Mouse (Mus musculus): Measurements from ENCODE around the gene Man1c1. TPM values are rescaled to one million over a fixed set of nuclear protein-coding genes. Genes with fewer than 3 reads are reported as not detected.

Gene Man1c1
- polyA plus RNA-seq, 1 experiment, result 93.7 TPM

DNA sequence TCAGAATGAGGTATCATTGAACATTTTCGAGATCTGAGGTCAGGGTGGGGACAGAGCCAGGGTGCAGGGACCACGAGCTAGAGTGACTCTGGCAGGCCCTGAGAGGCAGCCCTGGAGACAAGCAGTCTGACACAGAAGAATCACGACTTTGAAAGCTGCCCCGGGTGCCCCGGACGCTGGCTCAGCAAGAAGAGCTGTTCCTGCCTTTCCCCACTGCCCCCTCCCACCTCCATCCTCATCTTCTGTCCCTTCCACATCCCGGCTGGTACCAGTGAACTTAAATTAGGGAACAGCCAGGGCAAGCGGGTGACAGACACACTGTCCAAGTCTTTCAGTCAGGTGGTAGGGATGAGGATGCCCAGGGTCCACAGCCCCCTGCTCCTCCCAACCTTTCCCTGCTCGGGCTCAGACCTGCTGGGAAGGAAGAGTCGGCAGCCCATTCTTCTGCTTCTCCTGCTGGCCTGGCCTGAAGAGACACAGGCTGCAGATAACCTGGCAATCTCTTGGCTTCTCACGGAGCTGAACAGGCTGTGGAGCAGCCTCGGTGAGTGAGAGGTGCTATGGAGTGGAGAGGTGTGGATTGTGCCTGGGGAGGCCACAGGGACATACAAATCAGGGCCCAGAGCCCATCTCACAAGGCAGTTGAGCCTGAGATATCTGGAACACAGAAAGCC is 35.6 kb downstream of the Man1c1 start:
- TF ChIP-seq CTCF (IDR thresholded peaks at IDR 0.05; ENCODE audit: low read depth, low read length) (no peak), POLR2A (IDR thresholded peaks at IDR 0.05; ENCODE audit: borderline replicate concordance, low read depth, low read length) (no peak)
- Histone ChIP-seq H3K4me3 (ENCODE audit: insufficient read depth, low read length) (no peak overlapping the region), H3K27ac (ENCODE audit: insufficient read depth, low read depth, low read length) (no peak overlapping the region), H3K4me1 (ENCODE audit: control insufficient read depth, insufficient read depth, low read length) (peaks cover 25% of the 10 kb centered on the region)

GRCm38 (mm10) chr4:134666391-134666790 is 37.7 kb downstream of the Man1c1 start:
- H3K27ac ChIP-seq (ENCODE audit: insufficient read depth, low read depth, low read length), result no peak overlapping the region
- H3K4me3 ChIP-seq (ENCODE audit: insufficient read depth, low read length), result no peak overlapping the region
- no peak for TF ChIP-seq POLR2A (IDR thresholded peaks at IDR 0.05; ENCODE audit: borderline replicate concordance, low read depth, low read length)
- no peak for TF ChIP-seq CTCF (IDR thresholded peaks at IDR 0.05; ENCODE audit: low read depth, low read length)
- peaks cover 24% of the 10 kb centered on the region for H3K4me1 ChIP-seq (ENCODE audit: control insufficient read depth, insufficient read depth, low read length)

- no peak overlapping the region for H3K4me3 ChIP-seq (ENCODE audit: insufficient read depth, low read length)
- TF ChIP-seq POLR2A (IDR thresholded peaks at IDR 0.05; ENCODE audit: borderline replicate concordance, low read depth, low read length), result no peak
- no peak for TF ChIP-seq CTCF (IDR thresholded peaks at IDR 0.05; ENCODE audit: low read depth, low read length)
- peaks cover 19% of the 10 kb centered on the region for H3K4me1 ChIP-seq (ENCODE audit: control insufficient read depth, insufficient read depth, low read length)
- no peak overlapping the region for H3K27ac ChIP-seq (ENCODE audit: insufficient read depth, low read depth, low read length)
Measured at GRCm38 (mm10) chr4:134663052-134663451, 41.0 kb downstream of the Man1c1 start.

DNA sequence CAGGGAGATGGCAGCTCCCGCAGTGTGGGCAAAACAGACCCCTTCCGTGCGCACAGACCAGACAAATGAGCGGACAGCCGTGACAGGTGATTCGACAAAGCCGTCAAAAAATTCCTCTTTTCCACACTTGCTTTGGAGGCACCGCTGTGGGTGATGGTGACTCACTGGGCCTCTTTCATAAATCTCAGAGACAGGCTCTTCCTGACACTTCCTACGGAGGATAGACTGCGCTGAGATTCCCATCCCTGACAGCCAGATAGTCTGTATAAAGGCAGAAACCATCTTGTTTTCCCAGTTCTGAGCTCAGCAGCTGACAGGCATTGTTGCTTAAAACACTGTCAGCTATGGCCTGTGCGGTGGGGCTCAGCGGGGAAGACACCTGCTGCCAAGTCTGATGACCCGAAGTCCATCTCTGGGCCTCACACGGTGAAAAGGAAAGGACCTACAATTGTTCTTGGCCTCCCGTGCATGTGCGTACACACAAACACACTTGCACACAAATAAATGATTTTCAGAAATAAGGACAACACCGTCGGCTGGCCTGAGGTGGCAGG is 43.4 kb downstream of the Man1c1 start:
- H3K4me3 ChIP-seq (ENCODE audit: insufficient read depth, low read length), result no peak overlapping the region
- H3K4me1 ChIP-seq (ENCODE audit: control insufficient read depth, insufficient read depth, low read length), result peaks cover 20% of the 10 kb centered on the region
- no peak overlapping the region for H3K27ac ChIP-seq (ENCODE audit: insufficient read depth, low read depth, low read length)
- TF ChIP-seq POLR2A (IDR thresholded peaks at IDR 0.05; ENCODE audit: borderline replicate concordance, low read depth, low read length), result no peak
- no peak for TF ChIP-seq CTCF (IDR thresholded peaks at IDR 0.05; ENCODE audit: low read depth, low read length)

DNA sequence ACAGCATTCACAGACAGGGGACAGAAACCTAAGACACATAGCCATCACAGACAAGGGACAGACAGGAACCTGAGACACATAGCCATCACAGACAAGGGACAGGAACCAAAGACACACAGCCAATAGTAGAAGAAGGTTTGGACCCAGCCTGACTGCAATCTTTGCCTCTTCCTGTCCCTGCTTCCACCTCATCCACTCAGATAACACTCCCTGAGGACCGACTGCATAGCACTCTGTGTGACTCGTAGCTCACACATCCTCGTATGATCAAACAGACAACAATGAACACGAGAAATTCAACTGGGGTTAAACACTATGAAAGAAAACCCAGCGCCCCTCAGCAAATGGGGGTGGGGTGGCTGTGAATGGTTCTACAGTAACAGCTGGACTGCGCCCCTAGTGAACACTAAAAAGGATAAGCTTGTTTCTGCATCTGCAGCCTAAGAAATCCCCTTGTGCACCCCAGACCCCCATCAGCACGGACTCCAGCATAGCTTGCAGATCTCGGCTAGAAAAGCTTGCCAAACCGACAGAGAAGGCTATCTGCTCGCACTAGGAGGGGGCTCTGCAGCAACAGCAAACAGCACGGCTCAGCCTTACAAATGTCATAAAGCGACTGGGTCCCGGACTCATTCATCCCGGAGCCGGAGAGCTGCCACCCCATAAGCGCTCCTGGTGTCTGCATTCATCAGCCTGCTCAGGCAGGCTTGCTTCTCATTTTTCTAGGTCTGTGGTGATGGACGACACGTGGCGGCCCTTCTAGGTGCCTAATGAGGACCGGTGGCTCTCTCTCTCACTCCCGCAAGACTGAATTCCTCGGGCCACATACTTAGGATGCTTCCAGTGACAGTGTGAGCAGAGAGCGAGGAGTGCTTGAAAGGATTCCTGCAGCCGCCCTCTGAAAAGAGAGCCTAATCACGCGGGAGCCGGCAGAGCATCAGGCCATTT is 44.5 kb downstream of the Man1c1 start:
- peaks cover 30% of the 10 kb centered on the region for H3K4me1 ChIP-seq (ENCODE audit: control insufficient read depth, insufficient read depth, low read length)
- H3K4me3 ChIP-seq (ENCODE audit: insufficient read depth, low read length), result no peak overlapping the region
- TF ChIP-seq POLR2A (IDR thresholded peaks at IDR 0.05; ENCODE audit: borderline replicate concordance, low read depth, low read length) (no peak), CTCF (IDR thresholded peaks at IDR 0.05; ENCODE audit: low read depth, low read length) (no peak)
- H3K27ac ChIP-seq (ENCODE audit: insufficient read depth, low read depth, low read length), result no peak overlapping the region

DNA sequence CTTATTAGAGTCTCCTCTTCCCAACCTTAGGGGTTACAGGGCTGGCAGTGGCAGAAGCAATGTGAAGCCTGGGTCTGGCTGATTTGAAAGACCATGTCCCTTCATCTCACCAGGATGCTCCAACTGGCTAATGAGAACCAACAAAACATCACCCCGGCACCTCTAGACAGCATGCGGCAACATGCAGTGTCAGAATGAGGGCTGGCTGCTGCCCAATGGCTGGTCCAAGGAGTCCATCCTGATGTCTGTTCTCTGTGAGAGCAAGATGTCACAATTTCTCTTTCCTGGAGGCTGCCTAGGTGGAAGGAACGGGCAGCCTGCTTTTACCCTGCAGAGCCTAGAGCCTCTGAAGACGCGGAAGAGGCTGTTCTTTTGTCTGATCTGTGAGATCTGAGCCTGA is 46.6 kb downstream of the Man1c1 start:
- Histone ChIP-seq H3K27ac (ENCODE audit: insufficient read depth, low read depth, low read length) (no peak overlapping the region), H3K4me3 (ENCODE audit: insufficient read depth, low read length) (no peak overlapping the region), H3K4me1 (ENCODE audit: control insufficient read depth, insufficient read depth, low read length) (peaks cover 47% of the 10 kb centered on the region)
- TF ChIP-seq POLR2A (IDR thresholded peaks at IDR 0.05; ENCODE audit: borderline replicate concordance, low read depth, low read length), result no peak
- TF ChIP-seq CTCF (IDR thresholded peaks at IDR 0.05; ENCODE audit: low read depth, low read length), result no peak

GRCm38 (mm10) chr4:134654391-134654790 is 49.7 kb downstream of the Man1c1 start:
- Histone ChIP-seq H3K4me3 (ENCODE audit: insufficient read depth, low read length) (no peak overlapping the region), H3K27ac (ENCODE audit: insufficient read depth, low read depth, low read length) (peak overlapping the region; percentile 76; the same call in 1 of the 2 replicates)
- TF ChIP-seq POLR2A (IDR thresholded peaks at IDR 0.05; ENCODE audit: borderline replicate concordance, low read depth, low read length), result no peak
- no peak for TF ChIP-seq CTCF (IDR thresholded peaks at IDR 0.05; ENCODE audit: low read depth, low read length)

GRCm38 (mm10) chr4:134652720-134653119 is 51.4 kb downstream of the Man1c1 start:
- H3K4me3 ChIP-seq (ENCODE audit: insufficient read depth, low read length), result no peak overlapping the region
- peaks cover 59% of the 10 kb centered on the region for H3K4me1 ChIP-seq (ENCODE audit: control insufficient read depth, insufficient read depth, low read length)
- H3K27ac ChIP-seq (ENCODE audit: insufficient read depth, low read depth, low read length), result peak overlapping the region; percentile 77
- TF ChIP-seq CTCF (IDR thresholded peaks at IDR 0.05; ENCODE audit: low read depth, low read length), result no peak
- no peak for TF ChIP-seq POLR2A (IDR thresholded peaks at IDR 0.05; ENCODE audit: borderline replicate concordance, low read depth, low read length)

More at GRCm38 (mm10) chr4:134654391-134654790, 49.7 kb downstream of the Man1c1 start:
- peaks cover 63% of the 10 kb centered on the region for H3K4me1 ChIP-seq (ENCODE audit: control insufficient read depth, insufficient read depth, low read length)

- TF ChIP-seq POLR2A (IDR thresholded peaks at IDR 0.05; ENCODE audit: borderline replicate concordance, low read depth, low read length) (no peak), CTCF (IDR thresholded peaks at IDR 0.05; ENCODE audit: low read depth, low read length) (no peak)
- H3K4me1 ChIP-seq (ENCODE audit: control insufficient read depth, insufficient read depth, low read length), result peaks cover 58% of the 10 kb centered on the region
- H3K4me3 ChIP-seq (ENCODE audit: insufficient read depth, low read length), result no peak overlapping the region
- H3K27ac ChIP-seq (ENCODE audit: insufficient read depth, low read depth, low read length), result peak overlapping the region; percentile 77
Measured at GRCm38 (mm10) chr4:134652151-134652550, 51.9 kb downstream of the Man1c1 start.

Measured in bone marrow macrophage, adult 2 months (primary cell).